In the genomic region with DNA sequence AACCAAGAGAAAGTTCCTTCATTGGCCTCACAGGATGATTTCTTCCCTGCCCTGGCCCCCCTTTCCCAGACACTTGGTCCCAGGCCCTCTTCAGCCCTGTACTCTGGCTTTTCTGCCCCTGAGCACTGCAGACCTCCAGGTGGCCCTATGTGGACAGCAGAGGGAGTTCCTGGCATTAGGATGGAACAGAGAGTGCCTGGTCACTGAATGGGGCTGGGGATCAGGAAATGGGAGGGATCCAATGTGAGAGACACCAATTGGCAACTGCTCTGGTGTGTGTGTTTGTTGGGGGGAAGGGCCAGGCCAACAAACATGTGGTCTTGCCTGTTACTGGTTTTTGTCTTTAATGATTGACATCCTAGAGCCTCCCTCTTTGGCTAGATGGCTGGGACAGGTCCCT, we compare ENCODE assay signal across 22 mouse cellular contexts. TPM values are rescaled to one million over a fixed set of nuclear protein-coding genes. Genes with fewer than 3 reads are reported as not detected.
DNase-seq lines count a peak whose midpoint lies in the region; ATAC-seq and TF ChIP-seq lines count a peak whose summit lies in the region.
"Had no signal": no experiment of that assay in that cellular context is flagged by ENCODE, and none has a peak within 500 bp of the region (broad histone marks: within the 10 kb centered on the region; RNA-seq: fewer than 3 reads in every experiment).

No protein-coding gene starts in this region.

- H3K4me1 ChIP-seq in kidney, postnatal 0 days (replicated peaks; ENCODE audit: insufficient read depth, low read length), result no peaks in the 10 kb centered on the region
- H3K4me1 ChIP-seq in kidney, adult 2 months (ENCODE audit: control insufficient read depth, insufficient read depth, low read length), result no peaks in the 10 kb centered on the region
- no peaks in the 10 kb centered on the region for H3K4me1 ChIP-seq in liver, postnatal 0 days (ENCODE audit: insufficient read depth)
- H3K4me1 ChIP-seq in cortical plate, adult 2 months (ENCODE audit: control insufficient read depth, insufficient read depth, low read length), result no peaks in the 10 kb centered on the region
- H3K4me1 ChIP-seq: heart, embryonic 12.5 days had no signal

- no peaks in the 10 kb centered on the region; the same call in 1 of the 2 replicates for H3K27me3 ChIP-seq in kidney, postnatal 0 days (ENCODE audit: insufficient read depth, low read length)
- H3K27me3 ChIP-seq in kidney, adult 2 months (replicated peaks; ENCODE audit: control insufficient read depth, insufficient read depth, low read length), result no peaks in the 10 kb centered on the region
- 0 out of 2 replicates have a peak, but pooled peaks cover 2% of the 10 kb centered on the region for H3K27me3 ChIP-seq in liver, postnatal 0 days (ENCODE audit: insufficient read depth, low read length)

- no peak overlapping the region for H3K27ac ChIP-seq in kidney, postnatal 0 days
- no peak overlapping the region for H3K27ac ChIP-seq in kidney, adult 2 months (ENCODE audit: insufficient read depth, low read depth, low read length)
- no peak overlapping the region for H3K27ac ChIP-seq in liver, postnatal 0 days (ENCODE audit: low read depth)
- no peak overlapping the region for H3K27ac ChIP-seq in cortical plate, adult 2 months (ENCODE audit: insufficient read depth, low read length)
- H3K27ac ChIP-seq: gastrocnemius, adult 2 months had no signal

- no peak overlapping the region for H3K9ac ChIP-seq in kidney, postnatal 0 days (ENCODE audit: low read depth, low read length)
- no peak overlapping the region for H3K9ac ChIP-seq in liver, postnatal 0 days (replicated peaks)
- H3K9ac ChIP-seq: heart, embryonic 12.5 days had no signal

- peak; percentile 21; the same call in 1 of the 2 replicates for TF ChIP-seq CTCF in kidney, postnatal 0 days (IDR thresholded peaks at IDR 0.05; ENCODE audit: low read depth)
- TF ChIP-seq CTCF in kidney, adult 2 months (conservative IDR thresholded peaks at IDR 0.05; ENCODE audit: insufficient read depth, insufficient read length, low read depth, low read length), result no peak
- TF ChIP-seq CTCF in liver, postnatal 0 days (IDR thresholded peaks at IDR 0.05; ENCODE audit: low read depth), result no peak
- peak; percentile 4; the same call in 1 of the 2 replicates for TF ChIP-seq CTCF in brain, embryonic 14.5 days (IDR thresholded peaks at IDR 0.05; ENCODE audit: borderline replicate concordance, extremely low read depth, insufficient read depth, insufficient read length)
- peak; percentile 15; the same call in 1 of the 2 replicates for TF ChIP-seq CTCF in cortical plate, adult 2 months (IDR thresholded peaks at IDR 0.05; ENCODE audit: extremely low read depth, insufficient read depth, low read length)

- H3K4me3 ChIP-seq in kidney, postnatal 0 days (replicated peaks; ENCODE audit: low read depth, low read length), result no peak overlapping the region
- no peak overlapping the region for H3K4me3 ChIP-seq in kidney, adult 2 months (ENCODE audit: insufficient read depth, low read depth, low read length)
- H3K4me3 ChIP-seq in liver, postnatal 0 days (ENCODE audit: low read depth, low read length), result no peak overlapping the region
- no peak overlapping the region for H3K4me3 ChIP-seq in cortical plate, adult 2 months (ENCODE audit: insufficient read depth, low read length)
- H3K4me3 ChIP-seq: erythroblast, embryonic 14.5 days; forebrain, embryonic 10.5 days; gastrocnemius, adult 2 months; heart, embryonic 12.5 days had no signal

- H3K9me3 ChIP-seq in kidney, postnatal 0 days (replicated peaks; ENCODE audit: low read length), result no peaks in the 10 kb centered on the region
- H3K9me3 ChIP-seq in liver, postnatal 0 days (ENCODE audit: low read length), result no peaks in the 10 kb centered on the region
- H3K9me3 ChIP-seq: forebrain, embryonic 10.5 days; heart, embryonic 12.5 days had no signal

- TF ChIP-seq POLR2A in kidney, adult 2 months (IDR thresholded peaks at IDR 0.05; ENCODE audit: low read depth, low read length), result no peak
- no peak for TF ChIP-seq POLR2A in brain, embryonic 14.5 days (IDR thresholded peaks at IDR 0.05; ENCODE audit: borderline replicate concordance, extremely low read depth, insufficient read depth, insufficient read length, poor library complexity, severe bottlenecking)
- no peak for TF ChIP-seq POLR2A in cortical plate, adult 2 months (IDR thresholded peaks at IDR 0.05; ENCODE audit: extremely low read depth, insufficient read depth, low read length)

- DNase-seq in kidney, postnatal 0 days (ENCODE audit: low spot score), result no peak
- no peak for DNase-seq in kidney, adult 2 months
- DNase-seq in liver, postnatal 0 days, result no peak
- DNase-seq in liver, result no peak
- no peak for DNase-seq in brain, embryonic 14.5 days (ENCODE audit: low read depth)
- no peak for DNase-seq in adrenal gland, postnatal 25 days
- DNase-seq: adrenal gland, adult 2 months; adrenal gland, postnatal 36 days; cerebellum, adult 11-12 months; cerebellum, adult 9-10 months; cerebellum, postnatal 25 days; gastrocnemius, adult 2 months; gastrocnemius, postnatal 25 days had no signal

- no peak overlapping the region for H3K4me2 ChIP-seq in kidney, postnatal 0 days (ENCODE audit: low read length)
- no peak overlapping the region for H3K4me2 ChIP-seq in liver, postnatal 0 days (ENCODE audit: low read depth, low read length)
- H3K4me2 ChIP-seq: heart, embryonic 12.5 days had no signal

- H3K36me3 ChIP-seq in kidney, postnatal 0 days (ENCODE audit: insufficient read depth, low read length), result no peaks in the 10 kb centered on the region
- H3K36me3 ChIP-seq in kidney, adult 2 months (ENCODE audit: control insufficient read depth, insufficient read depth, low read length), result no peaks in the 10 kb centered on the region
- no peaks in the 10 kb centered on the region for H3K36me3 ChIP-seq in liver, postnatal 0 days (replicated peaks; ENCODE audit: insufficient read depth, low read length)
- H3K36me3 ChIP-seq: forebrain, embryonic 10.5 days; heart, embryonic 12.5 days had no signal

- no peak for ATAC-seq in kidney, postnatal 0 days (replicated peaks; ENCODE audit: low FRiP score, low read depth)
- ATAC-seq in liver, postnatal 0 days, result peak; percentile 23; the same call in 1 of the 2 replicates
- ATAC-seq: forebrain, embryonic 14.5 days had no signal

- TF ChIP-seq EP300 in liver, postnatal 0 days (IDR thresholded peaks at IDR 0.05; ENCODE audit: low read depth), result no peak

RNA-seq across cellular contexts. Expression of gene Pax7, which starts 48.5 kb away (rescaled TPM):
- not detected in 2 replicates for polyA plus RNA-seq in kidney, postnatal 0 days (2015; fragmentation: Nextera tagmentation; extraction: Ambion mirVana)
- 0.06 TPM in 1 of 2 replicates, not detected in the other for polyA plus RNA-seq in kidney, adult 2 months (2012; rRNA removed)
- not detected in 2 replicates for polyA plus RNA-seq in liver, postnatal 0 days (2015; fragmentation: Nextera tagmentation; extraction: Ambion mirVana)
- 6.8 and 12.2 TPM in 2 replicates for polyA plus RNA-seq in brain, embryonic 14.5 days (2012; rRNA removed)
- polyA plus RNA-seq in cortical plate, adult 2 months (2012; rRNA removed), result not detected in 2 replicates
- not detected in 2 replicates for total RNA-seq in adrenal gland, postnatal 25 days (2021)
- total RNA-seq: adrenal gland, adult 2 months; adrenal gland, postnatal 36 days; granulocyte monocyte progenitor cell, adult 5-6 weeks; heart, adult 8-10 months; heart, postnatal 25 days had no signal
- polyA plus RNA-seq: adrenal gland, adult 2 months; erythroblast, embryonic 14.5 days; heart, embryonic 16.5 days had no signal

Comparison
In these comparisons a context has a peak if more than half of its experiments do, and no peak if none do; other contexts are left out.
1. CTCF ChIP-seq: peak in kidney, postnatal 0 days (single experiment), brain, embryonic 14.5 days (single experiment) and cortical plate, adult 2 months (single experiment); none in kidney, adult 2 months (single experiment) and liver, postnatal 0 days (single experiment).